Comparison of ENCODE assay signal across 17 mouse cellular contexts in genomic region chr11:113299492-113299891, GRCm38 (mm10).
DNase-seq lines count a peak whose midpoint lies in the region; ATAC-seq and TF ChIP-seq lines count a peak whose summit lies in the region.
"Had no signal": no experiment of that assay in that cellular context is flagged by ENCODE, and none has a peak within 500 bp of the region (broad histone marks: within the 10 kb centered on the region; RNA-seq: fewer than 3 reads in every experiment).

No protein-coding gene starts in this region.

- 86% methylated on average over 10 of the region's 10 CpGs for WGBS in midbrain, embryonic 10.5 days
- 42% methylated on average over 10 of the region's 10 CpGs for WGBS in midbrain, embryonic 15.5 days
- 38% methylated on average over 10 of the region's 10 CpGs for WGBS in hindbrain, embryonic 12.5 days
- WGBS in midbrain, postnatal 0 days: 57% methylated on average over 10 of the region's 10 CpGs

- no peak for TF ChIP-seq CTCF in midbrain, postnatal 0 days (IDR thresholded peaks at IDR 0.05)

- H3K4me2 ChIP-seq in midbrain, embryonic 15.5 days: no peak overlapping the region
- no peak overlapping the region for H3K4me2 ChIP-seq in hindbrain, embryonic 12.5 days (replicated peaks)
- no peak overlapping the region for H3K4me2 ChIP-seq in midbrain, postnatal 0 days (ENCODE audit: low read depth, low read length, poor library complexity, severe bottlenecking)
- H3K4me2 ChIP-seq: kidney, embryonic 15.5 days; liver, embryonic 13.5 days had no signal

- no peaks in the 10 kb centered on the region for H3K9me3 ChIP-seq in midbrain, embryonic 10.5 days (replicated peaks)
- no peaks in the 10 kb centered on the region for H3K9me3 ChIP-seq in midbrain, embryonic 15.5 days
- H3K9me3 ChIP-seq in hindbrain, embryonic 12.5 days (replicated peaks): no peaks in the 10 kb centered on the region
- no peaks in the 10 kb centered on the region for H3K9me3 ChIP-seq in midbrain, postnatal 0 days (ENCODE audit: low read length)
- H3K9me3 ChIP-seq: heart, embryonic 10.5 days; kidney, embryonic 15.5 days; liver, embryonic 13.5 days had no signal

- H3K9ac ChIP-seq in midbrain, embryonic 15.5 days: no peak overlapping the region
- no peak overlapping the region for H3K9ac ChIP-seq in hindbrain, embryonic 12.5 days
- H3K9ac ChIP-seq in midbrain, postnatal 0 days (replicated peaks; ENCODE audit: low read length, poor library complexity, severe bottlenecking): no peak overlapping the region
- H3K9ac ChIP-seq: kidney, embryonic 15.5 days; liver, embryonic 13.5 days had no signal

- peak overlapping the region; percentile 23; the same call in 1 of the 2 replicates for H3K27ac ChIP-seq in midbrain, embryonic 10.5 days (replicated peaks)
- H3K27ac ChIP-seq in midbrain, embryonic 15.5 days: no peak overlapping the region
- peak overlapping the region; percentile 71 for H3K27ac ChIP-seq in hindbrain, embryonic 12.5 days
- H3K27ac ChIP-seq in midbrain, postnatal 0 days (ENCODE audit: low read depth, low read length): no peak overlapping the region
- H3K27ac ChIP-seq: heart, embryonic 10.5 days; kidney, embryonic 15.5 days; liver, embryonic 13.5 days had no signal

- H3K27me3 ChIP-seq in midbrain, embryonic 10.5 days (ENCODE audit: low read depth, poor library complexity, severe bottlenecking): peaks cover 12% of the 10 kb centered on the region; the same call in 1 of the 2 replicates
- H3K27me3 ChIP-seq in midbrain, embryonic 15.5 days (replicated peaks): no peaks in the 10 kb centered on the region; the same call in 1 of the 2 replicates
- no peaks in the 10 kb centered on the region for H3K27me3 ChIP-seq in hindbrain, embryonic 12.5 days
- no peaks in the 10 kb centered on the region for H3K27me3 ChIP-seq in midbrain, postnatal 0 days (ENCODE audit: insufficient read depth, low read length)
- H3K27me3 ChIP-seq: kidney, embryonic 15.5 days; liver, embryonic 13.5 days had no signal

- peaks cover 7% of the 10 kb centered on the region for H3K4me1 ChIP-seq in midbrain, embryonic 10.5 days
- peaks cover 5% of the 10 kb centered on the region; the same call in 1 of the 2 replicates for H3K4me1 ChIP-seq in midbrain, embryonic 15.5 days
- H3K4me1 ChIP-seq in hindbrain, embryonic 12.5 days: peaks cover 36% of the 10 kb centered on the region
- H3K4me1 ChIP-seq in midbrain, postnatal 0 days (ENCODE audit: insufficient read depth, low read length): no peaks in the 10 kb centered on the region
- H3K4me1 ChIP-seq: liver, embryonic 13.5 days had no signal

- no peak for ATAC-seq in midbrain, embryonic 15.5 days (replicated peaks)
- peak; percentile 21 for ATAC-seq in hindbrain, embryonic 12.5 days (ENCODE audit: low FRiP score)
- no peak for ATAC-seq in midbrain, postnatal 0 days (ENCODE audit: low FRiP score)
- ATAC-seq in frontal cortex, adult (ENCODE audit: low TSS enrichment): no peak

- no peak for DNase-seq in midbrain, embryonic 10.5 days (ENCODE audit: low spot score)
- peak; percentile 59 for DNase-seq in embryo, embryonic 11 days
- DNase-seq in midbrain, postnatal 0 days (ENCODE audit: low spot score): peak; percentile 22
- DNase-seq in kidney, postnatal 36 days: no peak
- no peak for DNase-seq in right cerebral cortex, postnatal 4 days
- DNase-seq: adrenal gland, postnatal 36 days; cerebellum, adult 9-11 months; gastrocnemius, postnatal 36 days; heart, postnatal 14 days; liver, embryonic 13.5 days; right cerebral cortex, postnatal 25 days; thymus, postnatal 14 days had no signal

- H3K4me3 ChIP-seq in midbrain, embryonic 10.5 days: no peak overlapping the region
- H3K4me3 ChIP-seq in midbrain, embryonic 15.5 days: no peak overlapping the region
- no peak overlapping the region for H3K4me3 ChIP-seq in hindbrain, embryonic 12.5 days
- H3K4me3 ChIP-seq in midbrain, postnatal 0 days (ENCODE audit: low read depth, low read length): no peak overlapping the region
- H3K4me3 ChIP-seq: heart, embryonic 10.5 days; kidney, embryonic 15.5 days; liver, embryonic 13.5 days had no signal

- no peaks in the 10 kb centered on the region for H3K36me3 ChIP-seq in midbrain, embryonic 10.5 days
- no peaks in the 10 kb centered on the region for H3K36me3 ChIP-seq in midbrain, embryonic 15.5 days (replicated peaks)
- 0 out of 2 replicates have a peak, but pooled peaks cover 2% of the 10 kb centered on the region for H3K36me3 ChIP-seq in hindbrain, embryonic 12.5 days
- no peaks in the 10 kb centered on the region for H3K36me3 ChIP-seq in midbrain, postnatal 0 days (ENCODE audit: insufficient read depth, low read length)
- H3K36me3 ChIP-seq: kidney, embryonic 15.5 days; liver, embryonic 13.5 days had no signal

Comparison
In these comparisons a context has a peak if more than half of its experiments do, and no peak if none do; other contexts are left out.
1. DNase-seq: peak in embryo, embryonic 11 days (single experiment) and midbrain, postnatal 0 days (single experiment); none in midbrain, embryonic 10.5 days (single experiment), kidney, postnatal 36 days (0 of 2) and right cerebral cortex, postnatal 4 days (single experiment).
2. H3K27ac ChIP-seq: peak in midbrain, embryonic 10.5 days (single experiment) and hindbrain, embryonic 12.5 days (single experiment); none in midbrain, embryonic 15.5 days (single experiment) and midbrain, postnatal 0 days (single experiment).